8 mouse cellular contexts compared by ENCODE assay signal in the genomic region with DNA sequence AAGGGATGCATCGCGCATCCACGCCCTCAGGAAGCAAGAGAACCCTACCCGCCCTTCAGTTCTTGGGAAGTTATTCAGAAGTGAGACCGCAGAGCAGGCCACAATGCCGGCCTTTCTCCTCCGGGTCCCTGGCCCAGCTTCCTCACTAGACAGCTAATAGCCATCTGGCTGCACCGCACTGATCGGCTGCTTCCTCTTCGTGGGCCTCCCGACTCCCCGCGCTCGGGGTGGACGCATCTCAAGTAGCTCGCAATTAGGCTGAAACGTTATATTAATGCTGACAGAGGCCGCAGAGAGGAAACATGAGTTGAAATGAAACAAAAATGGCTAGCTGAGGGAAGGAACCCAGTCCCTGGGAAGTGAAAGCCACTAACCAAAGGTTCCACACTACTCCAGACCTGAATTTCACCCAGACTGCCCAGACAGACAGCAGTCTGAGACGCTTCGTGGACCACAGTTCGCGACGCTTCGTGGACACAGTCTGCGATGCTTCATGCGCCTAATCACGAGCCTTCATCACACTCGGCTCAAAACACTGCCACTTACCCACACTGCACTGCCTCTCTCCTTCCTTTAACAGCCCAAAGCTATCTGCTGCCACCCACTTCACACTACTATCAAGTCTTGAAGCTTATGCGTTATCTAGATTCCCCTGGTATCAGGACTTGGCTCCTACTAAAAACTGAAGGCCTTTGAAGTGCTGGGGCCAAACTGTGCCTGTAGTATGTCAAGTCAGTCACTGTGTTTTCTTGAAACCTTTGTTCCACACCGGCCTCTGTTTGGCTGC.
DNase-seq lines count a peak whose midpoint lies in the region; ATAC-seq and TF ChIP-seq lines count a peak whose summit lies in the region.

No protein-coding gene starts in this region.

- intact Hi-C loops in gastrocnemius, adult 2 months (cut with DNase I) = no loop called here
- intact Hi-C loops in gastrocnemius, postnatal 36 days (cut with DNase I) = no loop called here

- no peaks in the 10 kb centered on the region for H3K36me3 ChIP-seq in heart, embryonic 16.5 days (ENCODE audit: control insufficient read depth, insufficient read depth)
- no peaks in the 10 kb centered on the region for H3K36me3 ChIP-seq in megakaryocyte, embryonic 14.5 days (replicated peaks; ENCODE audit: low read length)

- H3K9me3 ChIP-seq in heart, embryonic 16.5 days (replicated peaks; ENCODE audit: control insufficient read depth, low read length) = peaks cover 3% of the 10 kb centered on the region; the same call in 1 of the 2 replicates
- H3K9me3 ChIP-seq in megakaryocyte, embryonic 14.5 days = no peaks in the 10 kb centered on the region; the same call in 1 of the 2 replicates

- H3K27ac ChIP-seq in gastrocnemius, adult 2 months = no peak overlapping the region
- H3K27ac ChIP-seq in heart, embryonic 16.5 days (ENCODE audit: low read length) = peak overlapping the region; percentile 76

- H3K4me1 ChIP-seq in heart, embryonic 16.5 days (ENCODE audit: control insufficient read depth, insufficient read depth, low read length) = peaks cover 21% of the 10 kb centered on the region
- H3K4me1 ChIP-seq in megakaryocyte, embryonic 14.5 days = peaks cover 35% of the 10 kb centered on the region

- no peak overlapping the region for H3K4me3 ChIP-seq in gastrocnemius, adult 2 months
- peak overlapping the region; percentile 35 for H3K4me3 ChIP-seq in heart, embryonic 16.5 days (ENCODE audit: low read length)
- H3K4me3 ChIP-seq in megakaryocyte, embryonic 14.5 days (replicated peaks) = peak overlapping the region; percentile 87

- peak overlapping the region; percentile 53 for H3K4me2 ChIP-seq in heart, embryonic 16.5 days (ENCODE audit: low read depth, low read length)

- H3K27me3 ChIP-seq in heart, embryonic 16.5 days (ENCODE audit: control insufficient read depth, insufficient read depth, low read length) = no peaks in the 10 kb centered on the region
- no peaks in the 10 kb centered on the region for H3K27me3 ChIP-seq in megakaryocyte, embryonic 14.5 days (replicated peaks)

- DNase-seq in gastrocnemius, adult 2 months = peak; percentile 35
- DNase-seq in gastrocnemius, postnatal 36 days = no peak
- DNase-seq in spleen, postnatal 36 days (ENCODE audit: low spot score in 2 of 2) = peak; percentile 38 to 51
- no peak for DNase-seq in spleen, postnatal 14 days (ENCODE audit: low spot score in 2 of 2)
- no peak for DNase-seq in adrenal gland, postnatal 10 days
- no peak for DNase-seq in adrenal gland, postnatal 36 days

- TF ChIP-seq CTCF in gastrocnemius, adult 2 months (IDR thresholded peaks at IDR 0.05) = no peak

- H3K9ac ChIP-seq in heart, embryonic 16.5 days (ENCODE audit: low read length) = peak overlapping the region; percentile 50

- 27% methylated on average over 30 of the region's 30 CpGs for WGBS in heart, embryonic 16.5 days

- peak; percentile 35; the same call in 1 of the 2 replicates for ATAC-seq in heart, embryonic 16.5 days (replicated peaks; ENCODE audit: extremely low read depth, insufficient read depth, low FRiP score)

Comparison
In these comparisons a context has a peak if more than half of its experiments do, and no peak if none do; other contexts are left out.
1. DNase-seq: peak in gastrocnemius, adult 2 months (single experiment) and spleen, postnatal 36 days (2 of 2); none in gastrocnemius, postnatal 36 days (0 of 2), spleen, postnatal 14 days (0 of 2), adrenal gland, postnatal 10 days (single experiment) and adrenal gland, postnatal 36 days (0 of 2).